Mouse (Mus musculus) spleen, embryonic (tissue): Measurements from ENCODE around the gene Pak6.
"Not testable (repeated sequence)": the region's sequence is repeated elsewhere in the genome, so short reads cannot be mapped to it uniquely, and the experiment has no call there.

Experiments
- CTCF ChIA-PET: fragments of 350-600 bp; sonication (Branson Sonifier 250); formaldehyde crosslinking; loops from one replicate; lab custom pipeline; 2022; lab: Charles Lee

The Pak6 gene

GRCm38 (mm10) chr2:118662902-118663803 lies at the start of gene Pak6:
Pak6 (plus strand) TSS chr2:118663303.
- CTCF ChIA-PET: interaction anchor here (0.7 kb wide), 1 partner anchor 233 kb away, joined by 3 read pairs; no protein-coding TSS in a partner anchor

- CTCF ChIA-PET: interaction anchor here (0.7 kb wide), 2 partner anchors 43 to 87 kb away, joined by 3 to 8 read pairs; no protein-coding TSS in a partner anchor
Observed at GRCm38 (mm10) chr2:118618013-118618412, 45.1 kb upstream of the Pak6 start.

- CTCF ChIA-PET: interaction anchor here (0.6 kb wide), 1 partner anchor 132 kb away, joined by 3 read pairs; no protein-coding TSS in a partner anchor
Observed at GRCm38 (mm10) chr2:118620101-118620500, 43.0 kb upstream of the Pak6 start.

- CTCF ChIA-PET: interaction anchor here (0.6 to 0.7 kb wide), 2 partner anchors 130 to 132 kb away, joined by 3 to 4 read pairs; no protein-coding TSS in a partner anchor
Observed at GRCm38 (mm10) chr2:118620608-118621007, 42.5 kb upstream of the Pak6 start.

- CTCF ChIA-PET: no interaction called here
Observed at GRCm38 (mm10) chr2:118629276-118629675, 33.8 kb upstream of the Pak6 start.

GRCm38 (mm10) chr2:118633441-118633840 lies 29.7 kb upstream of the Pak6 start:
- CTCF ChIA-PET: no interaction called here

- CTCF ChIA-PET: interaction anchor here (1.2 kb wide), 1 partner anchor 149 kb away, joined by 5 read pairs; no protein-coding TSS in a partner anchor
Observed at GRCm38 (mm10) chr2:118637258-118637657, 25.8 kb upstream of the Pak6 start.

- CTCF ChIA-PET: interaction anchor here (0.9 to 1.5 kb wide), 3 partner anchors 58 to 150 kb away, joined by 3 to 5 read pairs (median 4); no protein-coding TSS in a partner anchor
Observed at GRCm38 (mm10) chr2:118637888-118638526, 25.1 kb upstream of the Pak6 start.

GRCm38 (mm10) chr2:118638686-118639085 lies 24.4 kb upstream of the Pak6 start:
- CTCF ChIA-PET: interaction anchor here (0.9 to 1.5 kb wide), 4 partner anchors 57 to 150 kb away, joined by 3 to 5 read pairs (median 4); no protein-coding TSS in a partner anchor

DNA sequence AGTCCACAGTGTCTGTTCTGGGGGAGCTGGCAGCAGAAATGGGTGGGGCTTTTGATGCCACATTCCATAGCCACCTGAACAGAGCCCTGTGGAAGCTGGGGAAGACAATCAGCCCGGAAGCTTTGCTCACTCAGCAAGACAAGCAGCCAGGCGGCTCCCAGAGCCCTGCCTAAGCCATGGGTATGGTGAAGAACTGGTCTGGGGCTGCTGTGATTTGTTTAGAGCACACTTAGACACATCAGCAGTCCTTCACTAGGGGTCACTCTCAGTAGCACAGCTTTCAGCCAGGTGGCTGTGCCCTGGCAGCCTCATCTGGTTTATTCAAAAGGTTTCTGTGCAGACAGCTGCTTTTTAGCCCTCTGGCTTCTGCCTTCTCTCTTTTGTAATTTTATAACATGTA lies 22.0 kb upstream of the Pak6 start:
- CTCF ChIA-PET: interaction anchor here (0.8 kb wide), 1 partner anchor 54 kb away, joined by 4 read pairs; no protein-coding TSS in a partner anchor

DNA sequence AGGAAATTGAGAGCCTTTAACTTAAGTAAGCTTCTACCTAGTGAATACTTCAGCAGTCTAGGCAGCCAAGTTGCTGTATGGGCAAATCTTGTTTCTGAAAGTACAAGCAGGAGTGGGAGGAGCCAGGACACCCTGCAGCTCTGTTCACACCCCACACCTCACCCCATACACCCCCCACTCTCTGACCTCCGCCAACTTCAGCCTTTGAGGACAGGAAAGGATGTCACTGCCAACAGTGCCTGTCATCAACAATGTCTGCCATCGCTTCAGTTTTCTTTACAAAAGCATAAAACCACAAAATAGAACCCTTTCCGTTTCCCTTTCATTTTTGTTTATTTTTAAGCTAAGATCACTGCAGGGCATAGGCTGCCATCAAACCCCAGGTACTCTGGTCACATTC lies 20.7 kb upstream of the Pak6 start:
- CTCF ChIA-PET: no interaction called here

DNA sequence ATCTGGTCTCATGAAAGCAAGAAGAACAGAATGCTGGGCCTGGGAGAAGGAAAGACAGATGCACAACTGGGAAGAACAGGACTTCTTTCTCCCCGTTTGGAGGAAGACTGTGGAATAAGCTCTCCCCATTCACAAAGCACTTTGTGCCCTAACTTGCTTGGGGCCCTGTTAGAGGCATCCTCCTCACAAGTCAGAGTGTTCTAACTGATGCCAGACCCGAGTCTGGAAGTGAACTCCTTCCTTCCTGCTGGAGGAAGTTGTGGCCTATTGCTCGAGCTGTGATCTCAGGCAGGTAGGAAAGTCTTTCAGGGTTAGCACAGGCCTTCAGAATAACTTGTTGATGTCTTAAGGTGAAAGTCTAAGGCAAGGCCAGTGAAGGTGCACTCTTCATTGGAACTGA lies 20.2 kb upstream of the Pak6 start:
- CTCF ChIA-PET: no interaction called here

GRCm38 (mm10) chr2:118646665-118647064 lies 16.4 kb upstream of the Pak6 start:
- CTCF ChIA-PET: interaction anchor here (0.9 kb wide), 1 partner anchor 10 kb away, joined by 3 read pairs; no protein-coding TSS in a partner anchor

DNA sequence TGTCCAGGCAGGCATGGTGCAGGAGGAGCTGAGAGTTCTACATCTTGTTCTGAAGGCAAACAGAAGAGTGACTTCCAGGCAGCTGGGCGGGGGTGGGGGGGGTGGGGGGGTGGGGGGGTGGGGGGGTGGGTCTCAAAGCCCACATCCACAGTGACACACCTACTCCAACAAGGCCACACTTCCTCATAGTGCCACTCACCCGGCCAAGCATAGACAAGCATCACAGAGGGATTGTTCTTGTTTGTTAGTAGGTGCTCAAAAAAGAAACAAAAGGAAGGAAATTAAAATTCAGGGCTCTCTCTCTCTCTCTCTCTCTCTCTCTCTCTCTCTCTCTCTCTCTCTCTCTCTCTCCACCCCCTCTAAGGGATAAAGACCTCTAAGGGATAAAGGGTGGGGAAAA lies 12.4 kb upstream of the Pak6 start:
- CTCF ChIA-PET: not testable (repeated sequence)

GRCm38 (mm10) chr2:118656688-118657281 lies 6.3 kb upstream of the Pak6 start:
- CTCF ChIA-PET: interaction anchor here (0.6 to 1.0 kb wide), 2 partner anchors 8 to 55 kb away, joined by 3 to 5 read pairs; no protein-coding TSS in a partner anchor

DNA sequence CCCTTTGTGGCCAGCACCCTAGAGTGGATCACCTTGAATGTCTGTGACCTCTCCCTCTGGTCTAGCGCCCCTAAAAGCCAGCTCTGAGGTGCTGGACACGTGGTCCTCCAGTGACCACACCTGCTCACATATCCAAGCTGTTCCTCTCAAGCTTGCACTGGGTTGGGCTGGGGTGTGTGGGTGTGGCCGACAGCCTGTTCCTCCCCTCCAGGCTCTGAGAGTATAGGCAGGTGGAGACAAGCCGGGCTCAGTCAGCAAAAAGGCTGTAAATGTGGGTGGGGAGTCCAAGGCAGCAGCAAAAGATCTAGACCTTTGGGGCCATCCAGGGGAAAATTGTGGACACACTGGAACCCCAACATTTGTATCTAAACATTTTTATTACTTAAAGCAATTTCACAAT lies 4.6 kb upstream of the Pak6 start:
- CTCF ChIA-PET: no interaction called here

DNA sequence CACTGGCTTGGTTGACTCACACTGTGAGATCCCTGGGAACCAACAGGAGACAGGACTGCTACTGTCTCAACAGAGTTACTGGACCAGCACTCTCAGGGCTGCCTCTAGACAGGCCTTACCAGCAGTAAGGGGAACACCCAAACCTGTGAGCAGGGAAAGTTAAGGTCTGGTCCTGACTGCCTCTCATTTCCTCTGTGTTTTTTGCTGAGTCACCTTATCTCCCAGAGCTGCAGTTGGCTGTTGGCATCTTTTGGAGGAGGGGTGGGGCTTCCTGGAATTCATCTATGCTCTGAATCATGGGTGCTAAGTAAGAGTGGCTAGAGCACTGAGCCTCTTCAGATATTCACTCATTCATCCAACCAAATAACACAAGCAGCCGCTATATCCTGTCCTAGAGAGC lies 4.0 kb upstream of the Pak6 start:
- CTCF ChIA-PET: no interaction called here

DNA sequence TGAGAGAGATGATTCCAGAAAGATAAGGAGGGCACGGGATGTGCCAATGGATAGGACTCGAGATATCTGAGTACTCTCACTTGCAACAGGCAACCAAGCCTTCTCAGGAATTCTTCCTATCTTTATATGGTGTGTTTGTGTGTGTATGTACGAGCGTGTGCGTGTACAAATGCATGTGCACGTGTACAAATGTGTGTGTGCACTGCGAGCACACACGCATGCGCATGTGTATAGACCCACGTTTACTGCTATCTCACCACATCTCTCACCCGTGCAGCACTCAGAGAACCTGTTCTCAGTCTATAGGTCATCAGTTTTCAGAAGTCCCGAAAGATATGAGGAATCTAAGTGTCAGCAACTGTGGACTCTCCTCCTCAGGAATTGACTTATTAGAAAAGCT lies 3.6 kb upstream of the Pak6 start:
- CTCF ChIA-PET: no interaction called here

- CTCF ChIA-PET: no interaction called here
Observed at GRCm38 (mm10) chr2:118659998-118660452, 3.1 kb upstream of the Pak6 start.

- CTCF ChIA-PET: no interaction called here
Observed at GRCm38 (mm10) chr2:118661891-118662290, 1.2 kb upstream of the Pak6 start.
